In genomic region chr6:72176004-72176403, GRCm38 (mm10) we compare ENCODE assay signal across 27 mouse cellular contexts. TPM values are rescaled to one million over a fixed set of nuclear protein-coding genes. Genes with fewer than 3 reads are reported as not detected.
A peak's percentile ranks its signal among the peaks of the same experiment; 100 is the strongest.
DNase-seq lines count a peak whose midpoint lies in the region; ATAC-seq lines count a peak whose summit lies in the region.
"Had no signal": no experiment of that assay in that cellular context is flagged by ENCODE, and none has a peak within 500 bp of the region (broad histone marks: within the 10 kb centered on the region; RNA-seq: fewer than 3 reads in every experiment).

No protein-coding gene starts in this region.

- H3K4me1 ChIP-seq in hindbrain, embryonic 14.5 days (replicated peaks; ENCODE audit: control insufficient read depth, insufficient read depth, low read length), result no peaks in the 10 kb centered on the region
- peaks cover 16% of the 10 kb centered on the region for H3K4me1 ChIP-seq in hindbrain, embryonic 10.5 days (replicated peaks)
- no peaks in the 10 kb centered on the region for H3K4me1 ChIP-seq in midbrain, embryonic 15.5 days
- H3K4me1 ChIP-seq in midbrain, embryonic 14.5 days (ENCODE audit: control insufficient read depth, insufficient read depth, low read length), result no peaks in the 10 kb centered on the region
- H3K4me1 ChIP-seq: embryonic facial prominence, embryonic 13.5 days; embryonic facial prominence, embryonic 15.5 days; forebrain, embryonic 10.5 days had no signal

- H3K4me3 ChIP-seq in hindbrain, embryonic 14.5 days (replicated peaks; ENCODE audit: low read length), result no peak overlapping the region
- H3K4me3 ChIP-seq in hindbrain, embryonic 10.5 days, result no peak overlapping the region
- no peak overlapping the region for H3K4me3 ChIP-seq in midbrain, embryonic 15.5 days
- H3K4me3 ChIP-seq in midbrain, embryonic 14.5 days (replicated peaks; ENCODE audit: low read depth, low read length), result no peak overlapping the region
- H3K4me3 ChIP-seq: embryonic facial prominence, embryonic 13.5 days; embryonic facial prominence, embryonic 15.5 days; erythroblast, embryonic 14.5 days; forebrain, embryonic 10.5 days; forebrain, embryonic 12.5 days had no signal

- no peaks in the 10 kb centered on the region for H3K27me3 ChIP-seq in hindbrain, embryonic 14.5 days (ENCODE audit: control insufficient read depth, insufficient read depth, low read length)
- no peaks in the 10 kb centered on the region for H3K27me3 ChIP-seq in hindbrain, embryonic 10.5 days (ENCODE audit: insufficient read depth, poor library complexity, severe bottlenecking)
- H3K27me3 ChIP-seq in midbrain, embryonic 15.5 days (replicated peaks), result no peaks in the 10 kb centered on the region
- H3K27me3 ChIP-seq in midbrain, embryonic 14.5 days (ENCODE audit: control insufficient read depth, insufficient read depth, low read length), result no peaks in the 10 kb centered on the region
- H3K27me3 ChIP-seq: embryonic facial prominence, embryonic 13.5 days; embryonic facial prominence, embryonic 15.5 days; Patski had no signal

- DNase-seq in hindbrain, embryonic 14.5 days (ENCODE audit: low spot score), result no peak
- DNase-seq in hindbrain, embryonic 10.5 days (ENCODE audit: low spot score), result no peak
- DNase-seq in layer of hippocampus, adult 9-11 months, result peak; percentile 37
- DNase-seq in layer of hippocampus, postnatal 14 days (ENCODE audit: low spot score in 2 of 2), result no peak
- DNase-seq in midbrain, embryonic 14.5 days, result no peak
- DNase-seq in MN1 (ENCODE audit: low spot score), result no peak
- DNase-seq: adrenal gland, adult 8-10 months; adrenal gland, postnatal 14 days; adrenal gland, postnatal 36 days; cerebellum, adult 11 months; cerebellum, adult 18-20 months; cerebellum, adult 8-10 months; cerebellum, adult 9-11 months; cerebellum, postnatal 14 days; cerebellum, postnatal 36 days; embryo, embryonic 11 days had no signal

- WGBS in hindbrain, embryonic 14.5 days, result 56% methylated on average over 5 of the region's 5 CpGs
- WGBS in hindbrain, embryonic 10.5 days, result 77% methylated on average over 5 of the region's 5 CpGs
- 53% methylated on average over 5 of the region's 5 CpGs for WGBS in midbrain, embryonic 15.5 days
- 57% methylated on average over 5 of the region's 5 CpGs for WGBS in midbrain, embryonic 14.5 days

- H3K4me2 ChIP-seq in hindbrain, embryonic 14.5 days (replicated peaks), result no peak overlapping the region
- peak overlapping the region; percentile 4; the same call in 1 of the 2 replicates for H3K4me2 ChIP-seq in midbrain, embryonic 15.5 days
- H3K4me2 ChIP-seq in midbrain, embryonic 14.5 days (ENCODE audit: low read length), result no peak overlapping the region
- H3K4me2 ChIP-seq: embryonic facial prominence, embryonic 13.5 days; embryonic facial prominence, embryonic 15.5 days; forebrain, embryonic 12.5 days had no signal

- H3K36me3 ChIP-seq in hindbrain, embryonic 14.5 days (replicated peaks; ENCODE audit: control insufficient read depth, insufficient read depth), result no peaks in the 10 kb centered on the region
- H3K36me3 ChIP-seq in hindbrain, embryonic 10.5 days, result no peaks in the 10 kb centered on the region
- H3K36me3 ChIP-seq in midbrain, embryonic 15.5 days (replicated peaks), result no peaks in the 10 kb centered on the region
- no peaks in the 10 kb centered on the region for H3K36me3 ChIP-seq in midbrain, embryonic 14.5 days (ENCODE audit: control insufficient read depth, insufficient read depth, low read length)
- H3K36me3 ChIP-seq: embryonic facial prominence, embryonic 13.5 days; embryonic facial prominence, embryonic 15.5 days; forebrain, embryonic 10.5 days; forebrain, embryonic 12.5 days had no signal

- no peak for ATAC-seq in hindbrain, embryonic 14.5 days (ENCODE audit: low FRiP score)
- ATAC-seq in midbrain, embryonic 15.5 days (replicated peaks), result no peak
- ATAC-seq in midbrain, embryonic 14.5 days (ENCODE audit: low FRiP score, low TSS enrichment), result no peak
- ATAC-seq: activated CD4-positive, CD25-positive, alpha-beta regulatory T cell, adult 4 months; forebrain, embryonic 14.5 days; forebrain, embryonic 16.5 days; Patski had no signal

- H3K9ac ChIP-seq in hindbrain, embryonic 14.5 days, result no peak overlapping the region
- H3K9ac ChIP-seq in midbrain, embryonic 15.5 days, result no peak overlapping the region
- no peak overlapping the region for H3K9ac ChIP-seq in midbrain, embryonic 14.5 days (replicated peaks; ENCODE audit: low read length)
- H3K9ac ChIP-seq: embryonic facial prominence, embryonic 13.5 days; embryonic facial prominence, embryonic 15.5 days; forebrain, embryonic 12.5 days had no signal

- H3K9me3 ChIP-seq in hindbrain, embryonic 14.5 days (ENCODE audit: control insufficient read depth, low read length), result no peaks in the 10 kb centered on the region
- H3K9me3 ChIP-seq in hindbrain, embryonic 10.5 days, result no peaks in the 10 kb centered on the region
- no peaks in the 10 kb centered on the region for H3K9me3 ChIP-seq in midbrain, embryonic 15.5 days
- H3K9me3 ChIP-seq in midbrain, embryonic 14.5 days (ENCODE audit: control insufficient read depth, low read length), result no peaks in the 10 kb centered on the region
- H3K9me3 ChIP-seq: embryonic facial prominence, embryonic 13.5 days; embryonic facial prominence, embryonic 15.5 days; forebrain, embryonic 10.5 days; forebrain, embryonic 12.5 days had no signal

- 0 out of 2 replicates have a peak overlapping the region, but pooled peaks have one; percentile 32 for H3K27ac ChIP-seq in hindbrain, embryonic 14.5 days
- H3K27ac ChIP-seq in hindbrain, embryonic 10.5 days, result no peak overlapping the region
- no peak overlapping the region for H3K27ac ChIP-seq in midbrain, embryonic 15.5 days
- no peak overlapping the region for H3K27ac ChIP-seq in midbrain, embryonic 14.5 days (replicated peaks; ENCODE audit: low read depth, low read length)
- H3K27ac ChIP-seq: embryonic facial prominence, embryonic 13.5 days; embryonic facial prominence, embryonic 15.5 days; forebrain, embryonic 10.5 days; forebrain, embryonic 12.5 days had no signal

RNA-seq across cellular contexts. Expression of gene Atoh8, which starts 59.4 kb away (rescaled TPM):
- 3.0 and 3.3 TPM in 2 replicates for polyA plus RNA-seq in hindbrain, embryonic 14.5 days (2014; fragmentation: Nextera tagmentation; extraction: Ambion mirVana)
- 15.9 and 16.6 TPM in 2 replicates for polyA plus RNA-seq in hindbrain, embryonic 10.5 days (2016; fragmentation: Nextera tagmentation; extraction: Ambion mirVana)
- total RNA-seq in layer of hippocampus, postnatal 14 days (2021), result 1 to 10 TPM; 3.3 to 4.5 TPM
- 1.9 and 2.2 TPM in 2 replicates for polyA plus RNA-seq in midbrain, embryonic 15.5 days (2015; fragmentation: Nextera tagmentation; extraction: Ambion mirVana)
- 1.8 and 2.4 TPM in 2 replicates for polyA plus RNA-seq in midbrain, embryonic 14.5 days (2014; fragmentation: Nextera tagmentation; extraction: Ambion mirVana)
- total RNA-seq: MEL had no signal
- polyA plus RNA-seq: activated CD4-positive, CD25-positive, alpha-beta regulatory T cell, adult 4 months; erythroblast, embryonic 14.5 days had no signal
